ENCODE assay signal across 28 mouse cellular contexts in genomic region chr1:115134298-115134697, GRCm38 (mm10).
DNase-seq lines count a peak whose midpoint lies in the region; ATAC-seq and TF ChIP-seq lines count a peak whose summit lies in the region.
"Had no signal": no experiment of that assay in that cellular context is flagged by ENCODE, and none has a peak within 500 bp of the region (broad histone marks: within the 10 kb centered on the region; RNA-seq: fewer than 3 reads in every experiment).

No protein-coding gene starts in this region.

- WGBS in embryonic facial prominence, embryonic 14.5 days: 54% methylated on average over 1 of the region's 1 CpGs
- 64% methylated on average over 1 of the region's 1 CpGs for WGBS in embryonic facial prominence, embryonic 10.5 days
- 54% methylated on average over 1 of the region's 1 CpGs for WGBS in lung, embryonic 14.5 days
- WGBS in stomach, embryonic 14.5 days: 34% methylated on average over 1 of the region's 1 CpGs
- 22% methylated on average over 1 of the region's 1 CpGs for WGBS in stomach, postnatal 0 days

- no peak overlapping the region for H3K9ac ChIP-seq in embryonic facial prominence, embryonic 14.5 days (ENCODE audit: low read depth, low read length)
- H3K9ac ChIP-seq in lung, embryonic 14.5 days: no peak overlapping the region
- H3K9ac ChIP-seq in stomach, embryonic 14.5 days (replicated peaks; ENCODE audit: low read depth, low read length): no peak overlapping the region
- no peak overlapping the region for H3K9ac ChIP-seq in stomach, postnatal 0 days (ENCODE audit: low read length)
- H3K9ac ChIP-seq: embryonic facial prominence, embryonic 12.5 days; forebrain, embryonic 12.5 days; heart, embryonic 13.5 days; hindbrain, embryonic 12.5 days; hindbrain, embryonic 15.5 days; intestine, embryonic 15.5 days had no signal

- H3K27ac ChIP-seq in embryonic facial prominence, embryonic 14.5 days (replicated peaks; ENCODE audit: low read depth, low read length): no peak overlapping the region
- H3K27ac ChIP-seq in embryonic facial prominence, embryonic 10.5 days (replicated peaks): no peak overlapping the region
- H3K27ac ChIP-seq in lung, embryonic 14.5 days (ENCODE audit: low read depth): no peak overlapping the region
- H3K27ac ChIP-seq in stomach, embryonic 14.5 days (ENCODE audit: low read length): no peak overlapping the region
- no peak overlapping the region for H3K27ac ChIP-seq in stomach, postnatal 0 days (replicated peaks)
- H3K27ac ChIP-seq: embryonic facial prominence, embryonic 12.5 days; forebrain, embryonic 12.5 days; heart, embryonic 10.5 days; heart, embryonic 13.5 days; hindbrain, embryonic 12.5 days; hindbrain, embryonic 15.5 days; intestine, embryonic 15.5 days had no signal

- no peak overlapping the region for H3K4me3 ChIP-seq in embryonic facial prominence, embryonic 14.5 days (ENCODE audit: low read depth, low read length)
- H3K4me3 ChIP-seq in embryonic facial prominence, embryonic 10.5 days: no peak overlapping the region
- H3K4me3 ChIP-seq in lung, embryonic 14.5 days (ENCODE audit: low read depth, low read length): no peak overlapping the region
- no peak overlapping the region for H3K4me3 ChIP-seq in stomach, embryonic 14.5 days (ENCODE audit: low read depth, low read length)
- H3K4me3 ChIP-seq in stomach, postnatal 0 days (ENCODE audit: low read depth, low read length): no peak overlapping the region
- H3K4me3 ChIP-seq: embryonic facial prominence, embryonic 12.5 days; erythroblast, embryonic 14.5 days; forebrain, embryonic 12.5 days; heart, embryonic 10.5 days; heart, embryonic 13.5 days; hindbrain, embryonic 12.5 days; hindbrain, embryonic 15.5 days; intestine, embryonic 15.5 days had no signal

- TF ChIP-seq EP300 in stomach, postnatal 0 days (optimal IDR thresholded peaks at IDR 0.05): no peak

- no peaks in the 10 kb centered on the region for H3K27me3 ChIP-seq in embryonic facial prominence, embryonic 14.5 days (replicated peaks; ENCODE audit: control insufficient read depth, insufficient read depth, low read length)
- no peaks in the 10 kb centered on the region for H3K27me3 ChIP-seq in embryonic facial prominence, embryonic 10.5 days (replicated peaks; ENCODE audit: low read depth, poor library complexity, severe bottlenecking)
- H3K27me3 ChIP-seq in lung, embryonic 14.5 days (ENCODE audit: insufficient read depth, low read length): no peaks in the 10 kb centered on the region
- H3K27me3 ChIP-seq in stomach, embryonic 14.5 days (ENCODE audit: control insufficient read depth, insufficient read depth, low read length): no peaks in the 10 kb centered on the region
- H3K27me3 ChIP-seq in stomach, postnatal 0 days (ENCODE audit: control insufficient read depth, insufficient read depth, low read length): no peaks in the 10 kb centered on the region
- H3K27me3 ChIP-seq: embryonic facial prominence, embryonic 12.5 days; forebrain, embryonic 12.5 days; heart, embryonic 13.5 days; hindbrain, embryonic 12.5 days; hindbrain, embryonic 15.5 days; intestine, embryonic 15.5 days; Patski had no signal

- no peaks in the 10 kb centered on the region for H3K9me3 ChIP-seq in embryonic facial prominence, embryonic 14.5 days (ENCODE audit: control insufficient read depth, low read length)
- no peaks in the 10 kb centered on the region for H3K9me3 ChIP-seq in embryonic facial prominence, embryonic 10.5 days
- no peaks in the 10 kb centered on the region for H3K9me3 ChIP-seq in lung, embryonic 14.5 days (ENCODE audit: low read depth, low read length)
- H3K9me3 ChIP-seq in stomach, embryonic 14.5 days (ENCODE audit: control insufficient read depth, low read depth, low read length): no peaks in the 10 kb centered on the region
- no peaks in the 10 kb centered on the region for H3K9me3 ChIP-seq in stomach, postnatal 0 days (ENCODE audit: control insufficient read depth, low read length)
- H3K9me3 ChIP-seq: embryonic facial prominence, embryonic 12.5 days; forebrain, embryonic 12.5 days; heart, embryonic 10.5 days; heart, embryonic 13.5 days; hindbrain, embryonic 12.5 days; hindbrain, embryonic 15.5 days; intestine, embryonic 15.5 days had no signal

- peak; percentile 25 for DNase-seq in embryonic facial prominence, embryonic 14.5 days (ENCODE audit: low spot score)
- DNase-seq in embryonic facial prominence, embryonic 10.5 days (ENCODE audit: low spot score): no peak
- peak; percentile 5 for DNase-seq in lung, embryonic 14.5 days
- no peak for DNase-seq in lung, postnatal 10 days
- peak; percentile 14 for DNase-seq in stomach, postnatal 0 days (ENCODE audit: low spot score)
- DNase-seq in kidney, adult 18-20 months: no peak
- no peak for DNase-seq in right cerebral cortex, postnatal 10 days (ENCODE audit: low spot score in 2 of 2)
- DNase-seq: adrenal gland, adult 2 months; adrenal gland, postnatal 14 days; cerebellum, adult 18-20 months; cerebellum, adult 9-10 months; cerebellum, postnatal 14 days; gastrocnemius, postnatal 25 days; heart, adult 18-20 months; heart, postnatal 14 days; heart, postnatal 4 days had no signal

- no peak overlapping the region for H3K4me2 ChIP-seq in embryonic facial prominence, embryonic 14.5 days (ENCODE audit: low read depth, low read length)
- no peak overlapping the region for H3K4me2 ChIP-seq in lung, embryonic 14.5 days
- H3K4me2 ChIP-seq in stomach, embryonic 14.5 days (replicated peaks; ENCODE audit: low read depth, low read length): no peak overlapping the region
- no peak overlapping the region for H3K4me2 ChIP-seq in stomach, postnatal 0 days (replicated peaks; ENCODE audit: low read depth)
- H3K4me2 ChIP-seq: embryonic facial prominence, embryonic 12.5 days; forebrain, embryonic 12.5 days; heart, embryonic 13.5 days; hindbrain, embryonic 12.5 days; hindbrain, embryonic 15.5 days; intestine, embryonic 15.5 days had no signal

- no peaks in the 10 kb centered on the region for H3K36me3 ChIP-seq in embryonic facial prominence, embryonic 14.5 days (ENCODE audit: control insufficient read depth, insufficient read depth, low read length)
- H3K36me3 ChIP-seq in embryonic facial prominence, embryonic 10.5 days (replicated peaks): no peaks in the 10 kb centered on the region
- no peaks in the 10 kb centered on the region for H3K36me3 ChIP-seq in lung, embryonic 14.5 days (ENCODE audit: insufficient read depth)
- no peaks in the 10 kb centered on the region for H3K36me3 ChIP-seq in stomach, embryonic 14.5 days (ENCODE audit: control insufficient read depth, insufficient read depth, low read length)
- no peaks in the 10 kb centered on the region for H3K36me3 ChIP-seq in stomach, postnatal 0 days (ENCODE audit: control insufficient read depth, insufficient read depth, low read length)
- H3K36me3 ChIP-seq: embryonic facial prominence, embryonic 12.5 days; forebrain, embryonic 12.5 days; G1E; heart, embryonic 10.5 days; heart, embryonic 13.5 days; hindbrain, embryonic 12.5 days; hindbrain, embryonic 15.5 days; intestine, embryonic 15.5 days had no signal

- H3K4me1 ChIP-seq in embryonic facial prominence, embryonic 14.5 days (ENCODE audit: control insufficient read depth, insufficient read depth, low read length): no peaks in the 10 kb centered on the region
- no peaks in the 10 kb centered on the region for H3K4me1 ChIP-seq in embryonic facial prominence, embryonic 10.5 days
- H3K4me1 ChIP-seq in lung, embryonic 14.5 days (ENCODE audit: insufficient read depth): no peaks in the 10 kb centered on the region
- no peaks in the 10 kb centered on the region for H3K4me1 ChIP-seq in stomach, embryonic 14.5 days (ENCODE audit: control insufficient read depth, insufficient read depth, low read length)
- no peaks in the 10 kb centered on the region for H3K4me1 ChIP-seq in stomach, postnatal 0 days (replicated peaks; ENCODE audit: control insufficient read depth, insufficient read depth)
- H3K4me1 ChIP-seq: embryonic facial prominence, embryonic 12.5 days; forebrain, embryonic 12.5 days; heart, embryonic 10.5 days; heart, embryonic 13.5 days; hindbrain, embryonic 12.5 days; hindbrain, embryonic 15.5 days; intestine, embryonic 15.5 days had no signal

- no peak for ATAC-seq in embryonic facial prominence, embryonic 14.5 days (ENCODE audit: low read depth)
- ATAC-seq in lung, embryonic 14.5 days (ENCODE audit: insufficient read depth): no peak
- peak; percentile 63; the same call in 1 of the 2 replicates for ATAC-seq in stomach, embryonic 14.5 days (ENCODE audit: insufficient number of reproducible peaks, insufficient read depth, low FRiP score, low read depth)
- ATAC-seq in stomach, postnatal 0 days (ENCODE audit: low FRiP score, low TSS enrichment): peak; percentile 47; the same call in 1 of the 2 replicates
- ATAC-seq: forebrain, embryonic 16.5 days; intestine, embryonic 15.5 days; Patski had no signal

- TF ChIP-seq CTCF in lung, embryonic 14.5 days (IDR thresholded peaks at IDR 0.05; ENCODE audit: low read depth): no peak
- no peak for TF ChIP-seq CTCF in stomach, postnatal 0 days (IDR thresholded peaks at IDR 0.05; ENCODE audit: low read depth)

Comparison
In these comparisons a context has a peak if more than half of its experiments do, and no peak if none do; other contexts are left out.
1. DNase-seq: peak in embryonic facial prominence, embryonic 14.5 days (single experiment), lung, embryonic 14.5 days (single experiment) and stomach, postnatal 0 days (single experiment); none in embryonic facial prominence, embryonic 10.5 days (single experiment), lung, postnatal 10 days (single experiment), kidney, adult 18-20 months (single experiment) and right cerebral cortex, postnatal 10 days (0 of 2).
2. ATAC-seq: peak in stomach, embryonic 14.5 days (single experiment) and stomach, postnatal 0 days (single experiment); none in embryonic facial prominence, embryonic 14.5 days (single experiment) and lung, embryonic 14.5 days (single experiment).